Mouse (Mus musculus): ENCODE results near the gene Scai. TPM values are rescaled to one million over a fixed set of nuclear protein-coding genes. Genes with fewer than 3 reads are reported as not detected.
A peak's percentile ranks its signal among the peaks of the same experiment; 100 is the strongest.

Gene Scai
- total RNA-seq (2012; rRNA removed) (4.2 and 4.4 TPM in 2 replicates), total RNA-seq (2014; rRNA removed) (4.7 and 8.3 TPM in 2 replicates), polyA plus RNA-seq (2012; ENCODE audit: insufficient read length, low read depth) (4.8 and 7.9 TPM in 2 replicates)

GRCm38 (mm10) chr2:39190561-39191056, at the start of gene Scai:
TSS of gene Scai (minus strand) at chr2:39190734.
- no peaks in the 10 kb centered on the region for H3K27me3 ChIP-seq (replicated peaks)
- dilution Hi-C loops (cut with MboI; ENCODE audit: extremely low pct_ligation_motif_present, extremely low pct_unique_long_range_greater_than_20kb, low sequenced_read_pairs) (no loop called here), in situ Hi-C loops (cut with MboI; ENCODE audit: low pct_ligation_motif_present, low pct_unique_long_range_greater_than_20kb, low sequenced_read_pairs) (no loop called here)
- H3K4me2 ChIP-seq (ENCODE audit: insufficient read depth, low read depth, poor library complexity, severe bottlenecking) = peak within 1 kb of the TSS; percentile 72
- peak; percentile 71 for TF ChIP-seq RAD21 (IDR thresholded peaks at IDR 0.05; ENCODE audit: low read depth, low read length)
- no peak for TF ChIP-seq CHD1 (IDR thresholded peaks at IDR 0.05; ENCODE audit: low read depth, low read length)
- TF ChIP-seq CHD2 (IDR thresholded peaks at IDR 0.05; ENCODE audit: low read length) = peak; percentile 91
- TF ChIP-seq NELFE (IDR thresholded peaks at IDR 0.05; ENCODE audit: low read depth, low read length) = peak; percentile 14; the same call in 1 of the 2 replicates
- TF ChIP-seq JUND (conservative IDR thresholded peaks at IDR 0.05; ENCODE audit: low read depth, low read length) = no peak
- TF ChIP-seq KAT2A (IDR thresholded peaks at IDR 0.05; ENCODE audit: insufficient replicate concordance, low read length) = 0 out of 2 replicates have a peak, but pooled peaks have one; percentile 59
- 0 out of 2 replicates have a peak, but pooled peaks have one; percentile 10 for TF ChIP-seq TCF12 (IDR thresholded peaks at IDR 0.05; ENCODE audit: low read depth, low read length)
- TF ChIP-seq IRF4 (IDR thresholded peaks at IDR 0.05; ENCODE audit: low read depth, low read length) = peak; percentile 19; the same call in 1 of the 2 replicates
- TF ChIP-seq ZMIZ1 (IDR thresholded peaks at IDR 0.05; ENCODE audit: low read depth, low read length) = peak; percentile 61
- TF ChIP-seq POLR2A (IDR thresholded peaks at IDR 0.05; ENCODE audit: low read depth, low read length) = peak; percentile 68
- no peak for TF ChIP-seq BHLHE40 (IDR thresholded peaks at IDR 0.05; ENCODE audit: low read depth, low read length)
- no peak for TF ChIP-seq ETS1 (conservative IDR thresholded peaks at IDR 0.05; ENCODE audit: low read depth, low read length)
- peak; percentile 34 to 96; a peak in 3 of 4 replicates for TF ChIP-seq CTCF (conservative IDR thresholded peaks at IDR 0.05 in 1 of 2, IDR thresholded peaks at IDR 0.05 in 1 of 2; ENCODE audit: low read depth in 2 of 2, low read length in 2 of 2)
- TF ChIP-seq SMC3 (IDR thresholded peaks at IDR 0.05; ENCODE audit: low read depth, low read length) = peak; percentile 76
- peak; percentile 32; the same call in 1 of the 2 replicates for TF ChIP-seq MEF2A (IDR thresholded peaks at IDR 0.05; ENCODE audit: borderline replicate concordance, low read depth, low read length)
- TF ChIP-seq ZKSCAN1 (IDR thresholded peaks at IDR 0.05; ENCODE audit: borderline replicate concordance, low read depth, low read length) = no peak
- TF ChIP-seq GABPA (IDR thresholded peaks at IDR 0.05; ENCODE audit: insufficient replicate concordance, low read depth, low read length) = no peak
- TF ChIP-seq MYC (IDR thresholded peaks at IDR 0.05; ENCODE audit: low read depth, low read length) = no peak
- peak; percentile 71 for TF ChIP-seq HCFC1 (IDR thresholded peaks at IDR 0.05; ENCODE audit: low read depth, low read length)
- TF ChIP-seq ELF1 (IDR thresholded peaks at IDR 0.05; ENCODE audit: low read depth, low read length) = peak; percentile 58
- peak; percentile 56 for TF ChIP-seq NRF1 (IDR thresholded peaks at IDR 0.05; ENCODE audit: low read depth, low read length)
- DNase-seq (ENCODE audit: extremely low read depth) = peak; percentile 100
- H3K4me1 ChIP-seq (ENCODE audit: control insufficient read depth in 1 of 2, insufficient read depth in 2 of 2) = peaks cover 4 to 43% of the 10 kb centered on the region in 2 experiments
- H3K36me3 ChIP-seq (replicated peaks in 1 of 2; ENCODE audit: control insufficient read depth in 1 of 2, insufficient read depth in 1 of 2, low read length in 1 of 2) = peaks cover 0 to 19% of the 10 kb centered on the region in 2 experiments
- H3K27ac ChIP-seq (ENCODE audit: insufficient read depth, low read depth) = peak within 1 kb of the TSS; percentile 11; the same call in 1 of the 2 replicates
- H3K9ac ChIP-seq (ENCODE audit: insufficient read depth, low read depth) = peak within 1 kb of the TSS; percentile 75
- peak within 1 kb of the TSS; percentile 85 to 94 (median 89) for H3K4me3 ChIP-seq (replicated peaks in 1 of 3; ENCODE audit: low read depth in 2 of 3, low read length in 2 of 3, poor library complexity in 1 of 3)
- no peaks in the 10 kb centered on the region for H3K9me3 ChIP-seq (replicated peaks; ENCODE audit: low read length)
- no peaks in the 10 kb centered on the region for H3K79me2 ChIP-seq (replicated peaks; ENCODE audit: control insufficient read depth, extremely low read depth, insufficient read depth, poor library complexity, severe bottlenecking)
